ENCODE assay signal across 8 mouse cellular contexts in genomic region chr4:132563965-132564364, GRCm38 (mm10). TPM values are rescaled to one million over a fixed set of nuclear protein-coding genes. Genes with fewer than 3 reads are reported as not detected.
DNase-seq lines count a peak whose midpoint lies in the region; ATAC-seq lines count a peak whose summit lies in the region.

Ptafr (plus strand) TSS chr4:132564067.

- H3K27ac ChIP-seq in midbrain, embryonic 10.5 days (replicated peaks), result peak within 1 kb of the TSS; percentile 25; the same call in 1 of the 2 replicates
- H3K27ac ChIP-seq in midbrain, embryonic 13.5 days, result no peak within 1 kb of the TSS; the same call in 1 of the 2 replicates
- H3K27ac ChIP-seq in embryonic facial prominence, embryonic 14.5 days (replicated peaks; ENCODE audit: low read depth, low read length), result no peak within 1 kb of the TSS
- H3K27ac ChIP-seq in intestine, embryonic 15.5 days, result no peak within 1 kb of the TSS

- H3K9ac ChIP-seq in midbrain, embryonic 13.5 days (replicated peaks), result no peak within 1 kb of the TSS
- H3K9ac ChIP-seq in embryonic facial prominence, embryonic 14.5 days (ENCODE audit: low read depth, low read length), result 0 out of 2 replicates have a peak within 1 kb of the TSS, but pooled peaks have one; percentile 30
- no peak within 1 kb of the TSS for H3K9ac ChIP-seq in intestine, embryonic 15.5 days

- WGBS in midbrain, embryonic 10.5 days, result 46% methylated on average over 4 of the region's 4 CpGs
- 26% methylated on average over 4 of the region's 4 CpGs for WGBS in midbrain, embryonic 13.5 days
- WGBS in embryonic facial prominence, embryonic 14.5 days, result 35% methylated on average over 4 of the region's 4 CpGs
- 34% methylated on average over 4 of the region's 4 CpGs for WGBS in intestine, embryonic 15.5 days

- ATAC-seq in midbrain, embryonic 13.5 days, result no peak
- ATAC-seq in embryonic facial prominence, embryonic 14.5 days (ENCODE audit: low read depth), result no peak
- peak; percentile 55 for ATAC-seq in intestine, embryonic 15.5 days

- no peak within 1 kb of the TSS for H3K4me2 ChIP-seq in midbrain, embryonic 13.5 days (replicated peaks)
- H3K4me2 ChIP-seq in embryonic facial prominence, embryonic 14.5 days (ENCODE audit: low read depth, low read length), result no peak within 1 kb of the TSS
- peak within 1 kb of the TSS; percentile 11; the same call in 1 of the 2 replicates for H3K4me2 ChIP-seq in intestine, embryonic 15.5 days (replicated peaks)

- H3K27me3 ChIP-seq in midbrain, embryonic 10.5 days (ENCODE audit: low read depth, poor library complexity, severe bottlenecking), result no peaks in the 10 kb centered on the region
- H3K27me3 ChIP-seq in midbrain, embryonic 13.5 days, result no peaks in the 10 kb centered on the region
- H3K27me3 ChIP-seq in embryonic facial prominence, embryonic 14.5 days (replicated peaks; ENCODE audit: control insufficient read depth, insufficient read depth, low read length), result no peaks in the 10 kb centered on the region
- no peaks in the 10 kb centered on the region for H3K27me3 ChIP-seq in intestine, embryonic 15.5 days (replicated peaks)
- peaks cover 48% of the 10 kb centered on the region for H3K27me3 ChIP-seq in megakaryocyte, embryonic 14.5 days (replicated peaks)

- no peaks in the 10 kb centered on the region for H3K36me3 ChIP-seq in midbrain, embryonic 10.5 days
- H3K36me3 ChIP-seq in midbrain, embryonic 13.5 days, result no peaks in the 10 kb centered on the region
- H3K36me3 ChIP-seq in embryonic facial prominence, embryonic 14.5 days (ENCODE audit: control insufficient read depth, insufficient read depth, low read length), result no peaks in the 10 kb centered on the region
- H3K36me3 ChIP-seq in intestine, embryonic 15.5 days, result no peaks in the 10 kb centered on the region
- H3K36me3 ChIP-seq in megakaryocyte, embryonic 14.5 days (replicated peaks; ENCODE audit: low read length), result no peaks in the 10 kb centered on the region

- H3K4me3 ChIP-seq in midbrain, embryonic 10.5 days, result no peak within 1 kb of the TSS
- no peak within 1 kb of the TSS for H3K4me3 ChIP-seq in midbrain, embryonic 13.5 days (replicated peaks)
- H3K4me3 ChIP-seq in embryonic facial prominence, embryonic 14.5 days (ENCODE audit: low read depth, low read length), result no peak within 1 kb of the TSS
- H3K4me3 ChIP-seq in intestine, embryonic 15.5 days (replicated peaks), result no peak within 1 kb of the TSS
- peak within 1 kb of the TSS; percentile 87 for H3K4me3 ChIP-seq in megakaryocyte, embryonic 14.5 days (replicated peaks)

- no peak for DNase-seq in midbrain, embryonic 10.5 days (ENCODE audit: low spot score)
- DNase-seq in embryonic facial prominence, embryonic 14.5 days (ENCODE audit: low spot score), result peak; percentile 14
- no peak for DNase-seq in embryo, embryonic 9.5 days (ENCODE audit: extremely low spot score)
- no peak for DNase-seq in right cerebral cortex, postnatal 4 days
- no peak for DNase-seq in left cerebral cortex, adult 18-20 months (ENCODE audit: low spot score in 2 of 2)

- peaks cover 5% of the 10 kb centered on the region; the same call in 1 of the 2 replicates for H3K4me1 ChIP-seq in midbrain, embryonic 10.5 days
- H3K4me1 ChIP-seq in midbrain, embryonic 13.5 days (replicated peaks), result no peaks in the 10 kb centered on the region
- H3K4me1 ChIP-seq in embryonic facial prominence, embryonic 14.5 days (ENCODE audit: control insufficient read depth, insufficient read depth, low read length), result no peaks in the 10 kb centered on the region
- H3K4me1 ChIP-seq in intestine, embryonic 15.5 days (replicated peaks), result peaks cover 13% of the 10 kb centered on the region; the same call in 1 of the 2 replicates
- peaks cover 45% of the 10 kb centered on the region for H3K4me1 ChIP-seq in megakaryocyte, embryonic 14.5 days

- no peaks in the 10 kb centered on the region for H3K9me3 ChIP-seq in midbrain, embryonic 10.5 days (replicated peaks)
- H3K9me3 ChIP-seq in midbrain, embryonic 13.5 days, result no peaks in the 10 kb centered on the region
- H3K9me3 ChIP-seq in embryonic facial prominence, embryonic 14.5 days (ENCODE audit: control insufficient read depth, low read length), result no peaks in the 10 kb centered on the region
- no peaks in the 10 kb centered on the region for H3K9me3 ChIP-seq in intestine, embryonic 15.5 days
- no peaks in the 10 kb centered on the region for H3K9me3 ChIP-seq in megakaryocyte, embryonic 14.5 days

RNA-seq across cellular contexts. Expression of gene Ptafr, which starts in this region (rescaled TPM):
- 0.41 and 0.56 TPM in 2 replicates for polyA plus RNA-seq in midbrain, embryonic 10.5 days (2016; fragmentation: Nextera tagmentation; extraction: Ambion mirVana)
- 0.41 and 0.51 TPM in 2 replicates for polyA plus RNA-seq in midbrain, embryonic 13.5 days (2015; fragmentation: Nextera tagmentation; extraction: Ambion mirVana)
- 0.55 and 0.58 TPM in 2 replicates for polyA plus RNA-seq in embryonic facial prominence, embryonic 14.5 days (2014; fragmentation: Nextera tagmentation; extraction: Ambion mirVana)
- polyA plus RNA-seq in intestine, embryonic 15.5 days (2015; fragmentation: Nextera tagmentation; extraction: Ambion mirVana), result 1.1 TPM in 2 replicates
- 3.1 TPM in 1 of 2 replicates, not detected in the other for polyA plus RNA-seq in megakaryocyte, embryonic 14.5 days (2012; ENCODE audit: insufficient read depth, low replicate concordance)
- 1 to 10 TPM; 1.4 to 1.7 TPM for total RNA-seq in left cerebral cortex, adult 18-20 months (2021)

Comparison
In these comparisons a context has a peak if more than half of its experiments do, and no peak if none do; other contexts are left out.
1. Peak in DNase-seq and H3K9ac ChIP-seq in embryonic facial prominence, embryonic 14.5 days; RNA of the gene not detected or under 1 TPM.